Mouse (Mus musculus) thymus, adult 2 months (tissue): ENCODE measurements around the gene Eif5b.

ENCODE experiments used
- CTCF ChIP-seq: fragments of 200-500 bp; IDR thresholded peaks from 2 replicates; pipeline ENCODE4 v1.5.1; 2012; ENCODE audit warnings: mild to moderate bottlenecking, control low read depth, low read length, moderate library complexity, borderline replicate concordance; ENCODE audit not compliant: control insufficient read depth, poor library complexity, insufficient read depth; ENCODE audit errors: extremely low read depth
- POLR2A ChIP-seq: fragments of 200-500 bp; IDR thresholded peaks from 2 replicates; pipeline ENCODE4 v1.6.1; 2012; ENCODE audit warnings: mild to moderate bottlenecking, low read length, control low read depth, moderate library complexity; ENCODE audit not compliant: control insufficient read depth, poor library complexity, insufficient read depth; ENCODE audit errors: extremely low read depth

DNA sequence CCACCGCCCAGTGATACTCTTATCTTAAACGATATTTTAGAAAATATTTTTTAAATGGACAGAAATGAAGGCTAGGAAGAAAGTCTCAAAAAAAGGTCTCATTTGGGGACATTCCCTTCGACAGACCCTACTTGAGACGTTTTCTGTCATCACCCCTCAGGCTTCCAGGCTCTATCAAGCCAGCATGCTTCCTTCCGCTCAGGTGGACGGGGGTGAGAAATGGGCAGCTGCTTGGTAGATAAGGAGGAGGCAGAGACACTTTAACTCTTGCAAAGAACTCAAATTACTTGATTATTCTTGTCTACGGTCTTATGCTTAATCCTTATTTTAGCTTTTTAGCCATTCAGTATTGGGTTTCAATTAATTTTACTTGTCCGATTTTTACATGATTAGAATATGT lies 3.0 kb downstream of the Eif5b start:
- TF ChIP-seq CTCF (no peak), POLR2A (no peak)
